ENCODE assay signal across 11 mouse cellular contexts in the genomic region with DNA sequence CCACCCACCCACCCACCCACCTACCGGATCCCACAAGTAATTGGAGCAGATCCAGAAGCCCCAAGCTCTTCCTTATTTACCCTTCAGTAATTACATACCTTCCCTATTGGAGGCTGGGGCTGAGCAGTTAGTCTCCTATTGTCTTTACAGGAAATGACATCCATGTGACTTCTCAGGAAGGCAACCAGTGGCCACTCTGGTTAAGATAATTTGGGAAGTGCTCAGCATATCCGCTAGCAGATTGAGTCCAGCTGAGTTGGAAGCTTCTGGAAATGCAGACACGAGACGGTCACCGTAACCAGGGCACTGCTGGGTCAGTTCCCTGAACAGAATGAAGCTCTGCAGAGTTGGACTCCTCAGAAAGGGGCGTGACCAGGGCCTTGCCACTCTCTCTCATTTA.
DNase-seq lines count a peak whose midpoint lies in the region; ATAC-seq and TF ChIP-seq lines count a peak whose summit lies in the region.
"Had no signal": no experiment of that assay in that cellular context is flagged by ENCODE, and none has a peak within 500 bp of the region (broad histone marks: within the 10 kb centered on the region; RNA-seq: fewer than 3 reads in every experiment).

No protein-coding gene starts in this region.

- H3K9me3 ChIP-seq in heart, embryonic 13.5 days: no peaks in the 10 kb centered on the region
- H3K9me3 ChIP-seq: forebrain, embryonic 13.5 days had no signal

- no peak for TF ChIP-seq CTCF in gastrocnemius, adult 2 months (IDR thresholded peaks at IDR 0.05)
- TF ChIP-seq CTCF in thymus, adult 2 months (IDR thresholded peaks at IDR 0.05; ENCODE audit: borderline replicate concordance, control insufficient read depth, extremely low read depth, insufficient read depth, low read length, poor library complexity): no peak

- H3K27me3 ChIP-seq in heart, embryonic 13.5 days (replicated peaks): no peaks in the 10 kb centered on the region
- H3K27me3 ChIP-seq in thymus, adult 2 months (ENCODE audit: control insufficient read depth, insufficient read depth, low read length): no peaks in the 10 kb centered on the region
- H3K27me3 ChIP-seq: forebrain, embryonic 13.5 days had no signal

- H3K4me3 ChIP-seq in gastrocnemius, adult 2 months: peak overlapping the region; percentile 36
- H3K4me3 ChIP-seq in heart, embryonic 13.5 days: no peak overlapping the region
- no peak overlapping the region for H3K4me3 ChIP-seq in thymus, adult 2 months (ENCODE audit: control insufficient read depth, insufficient read depth, low read length)
- H3K4me3 ChIP-seq: forebrain, embryonic 13.5 days had no signal

- H3K4me1 ChIP-seq in heart, embryonic 13.5 days: peaks cover 50% of the 10 kb centered on the region
- H3K4me1 ChIP-seq in thymus, adult 2 months (replicated peaks; ENCODE audit: control insufficient read depth, insufficient read depth, low read length): peaks cover 15% of the 10 kb centered on the region

- ATAC-seq in heart, embryonic 13.5 days (ENCODE audit: extremely low read depth, insufficient number of reproducible peaks, low FRiP score, low TSS enrichment): no peak

- H3K9ac ChIP-seq in heart, embryonic 13.5 days: no peak overlapping the region
- H3K9ac ChIP-seq: forebrain, embryonic 13.5 days; liver, embryonic 14.5 days had no signal

- 0 out of 2 replicates have a peak, but pooled peaks cover 4% of the 10 kb centered on the region for H3K36me3 ChIP-seq in heart, embryonic 13.5 days
- H3K36me3 ChIP-seq in thymus, adult 2 months (ENCODE audit: control insufficient read depth, insufficient read depth, low read length): no peaks in the 10 kb centered on the region

- DNase-seq in gastrocnemius, adult 2 months: no peak
- DNase-seq in gastrocnemius, postnatal 14 days: no peak
- DNase-seq in kidney, postnatal 10 days: peak; percentile 49
- peak; percentile 78 for DNase-seq in lung, postnatal 36 days
- no peak for DNase-seq in thymus, adult 2 months
- DNase-seq in left cerebral cortex, postnatal 4 days: no peak
- no peak for DNase-seq in gastrocnemius, adult 18-20 months (ENCODE audit: low spot score)
- DNase-seq: right cerebral cortex, postnatal 14 days had no signal

- WGBS in heart, embryonic 13.5 days: 50% methylated on average over 6 of the region's 6 CpGs
- WGBS in thymus, adult 2 months: 87% methylated on average over 6 of the region's 6 CpGs

- peak overlapping the region; percentile 77 for H3K27ac ChIP-seq in gastrocnemius, adult 2 months
- peak overlapping the region; percentile 84 for H3K27ac ChIP-seq in heart, embryonic 13.5 days (replicated peaks)
- H3K27ac ChIP-seq in thymus, adult 2 months (ENCODE audit: control insufficient read depth, insufficient read depth, low read length): no peak overlapping the region
- H3K27ac ChIP-seq: liver, embryonic 14.5 days had no signal

- TF ChIP-seq POLR2A in thymus, adult 2 months (IDR thresholded peaks at IDR 0.05; ENCODE audit: control insufficient read depth, extremely low read depth, insufficient read depth, low read length, poor library complexity): no peak

- intact Hi-C loops in gastrocnemius, adult 2 months (cut with DNase I): no loop called here
- intact Hi-C loops in gastrocnemius, postnatal 14 days (cut with DNase I; ENCODE audit: low total_unique reads): no loop called here
- intact Hi-C loops in left cerebral cortex, postnatal 4 days (cut with DNase I): no loop called here

- 0 out of 2 replicates have a peak overlapping the region, but pooled peaks have one; percentile 16 for H3K4me2 ChIP-seq in heart, embryonic 13.5 days
- H3K4me2 ChIP-seq: forebrain, embryonic 13.5 days had no signal

Comparison
In these comparisons a context has a peak if more than half of its experiments do, and no peak if none do; other contexts are left out.
1. DNase-seq: peak in kidney, postnatal 10 days (single experiment) and lung, postnatal 36 days (single experiment); none in gastrocnemius, adult 2 months (single experiment), gastrocnemius, postnatal 14 days (single experiment), thymus, adult 2 months (single experiment), left cerebral cortex, postnatal 4 days (single experiment) and gastrocnemius, adult 18-20 months (single experiment).